Mouse (Mus musculus) ES-E14 (cell line): ENCODE measurements around the gene Ltbp2. TPM values are rescaled to one million over a fixed set of nuclear protein-coding genes. Genes with fewer than 3 reads are reported as not detected.

Source experiments
- DNase-seq: peaks from one replicate; pipeline ENCODE4 v3.0.0-alpha.2; 2013; ENCODE audit warnings: low read depth, low spot score
- H3K27ac ChIP-seq: 2 replicates; pipeline ENCODE4 v1.5.1; 2012; ENCODE audit warnings: low read depth, mild to moderate bottlenecking, low read length, moderate library complexity, mixed read lengths; ENCODE audit not compliant: poor library complexity, insufficient read depth, severe bottlenecking
- H3K36me3 ChIP-seq: 2 replicates; pipeline ENCODE4 v1.6.1; 2012; ENCODE audit warnings: mild to moderate bottlenecking, low read length, moderate library complexity, mixed read lengths; ENCODE audit not compliant: control insufficient read depth, poor library complexity, insufficient read depth, severe bottlenecking
- H3K4me1 ChIP-seq, 2 experiments: fragments of 150-350 bp in 1 of 2; sonication (generic) in 1 of 2; 2 replicates each; pipeline ENCODE4 v1.6.1; 2012; ENCODE audit warnings: low read length in 2 of 2, mild to moderate bottlenecking in 1 of 2, mixed read lengths in 1 of 2; ENCODE audit not compliant: control insufficient read depth in 2 of 2, insufficient read depth in 2 of 2, poor library complexity in 1 of 2
- H3K4me3 ChIP-seq, 2 experiments: fragments of 150-350 bp in 1 of 2; sonication (generic) in 1 of 2; 2 replicates each; pipeline ENCODE4 v1.5.1; 2012; ENCODE audit warnings: low read length in 2 of 2, low read depth in 1 of 2, mild to moderate bottlenecking in 1 of 2, mixed read lengths in 1 of 2; ENCODE audit not compliant: insufficient read depth in 1 of 2, poor library complexity in 1 of 2, severe bottlenecking in 1 of 2
- H3K9ac ChIP-seq: 2 replicates; pipeline ENCODE4 v1.6.1; 2012; ENCODE audit warnings: low read depth, mild to moderate bottlenecking, low read length, mixed read lengths; ENCODE audit not compliant: poor library complexity, insufficient read depth, severe bottlenecking
- H3K9me3 ChIP-seq: fragments of 150-350 bp; sonication (generic); 2 replicates; pipeline ENCODE4 v1.6.1; 2012; ENCODE audit warnings: low read depth, mild to moderate bottlenecking, low read length; ENCODE audit not compliant: control insufficient read depth, insufficient read depth
- CHD2 ChIP-seq: IDR thresholded peaks from 2 replicates; pipeline ENCODE4 v1.6.1; 2014; ENCODE audit warnings: mild to moderate bottlenecking, low read depth, low read length, inconsistent platforms
- HCFC1 ChIP-seq: IDR thresholded peaks from 2 replicates; pipeline ENCODE4 v1.6.1; 2012; ENCODE audit warnings: low read length, inconsistent platforms, borderline replicate concordance; ENCODE audit not compliant: insufficient read depth
- MAFK ChIP-seq: IDR thresholded peaks from 2 replicates; pipeline ENCODE4 v1.6.1; 2014; ENCODE audit warnings: mild to moderate bottlenecking, low read depth, low read length, inconsistent platforms; ENCODE audit not compliant: insufficient read depth
- ZC3H11A ChIP-seq: IDR thresholded peaks from 2 replicates; pipeline ENCODE4 v1.6.1; 2012; ENCODE audit warnings: low read depth, mild to moderate bottlenecking, inconsistent platforms, low read length, borderline replicate concordance
- ZNF384 ChIP-seq: IDR thresholded peaks from 2 replicates; pipeline ENCODE4 v1.6.1; 2012; ENCODE audit warnings: low read depth, low read length, inconsistent platforms
- in situ Hi-C, 2 experiments: fragments of 600-800 bp; cut with MboI; formaldehyde crosslinking; loops; one replicate each; pipeline ENCODE4 v1.15.1; 2025; ENCODE audit warnings: low sequenced_read_pairs in 2 of 2, inconsistent platforms in 1 of 2; ENCODE audit not compliant: unreplicated experiment in 2 of 2
- total RNA-seq: library from RNA; depleted of rRNA; stranded (reverse); fragments of 300-350 nt; gene quantifications from 2 replicates; pipeline ENCODE4 v1.2.3, GENCODE M21; 2012

Ltbp2 gene
- total RNA-seq, 1 experiment: 1.8 TPM

DNA sequence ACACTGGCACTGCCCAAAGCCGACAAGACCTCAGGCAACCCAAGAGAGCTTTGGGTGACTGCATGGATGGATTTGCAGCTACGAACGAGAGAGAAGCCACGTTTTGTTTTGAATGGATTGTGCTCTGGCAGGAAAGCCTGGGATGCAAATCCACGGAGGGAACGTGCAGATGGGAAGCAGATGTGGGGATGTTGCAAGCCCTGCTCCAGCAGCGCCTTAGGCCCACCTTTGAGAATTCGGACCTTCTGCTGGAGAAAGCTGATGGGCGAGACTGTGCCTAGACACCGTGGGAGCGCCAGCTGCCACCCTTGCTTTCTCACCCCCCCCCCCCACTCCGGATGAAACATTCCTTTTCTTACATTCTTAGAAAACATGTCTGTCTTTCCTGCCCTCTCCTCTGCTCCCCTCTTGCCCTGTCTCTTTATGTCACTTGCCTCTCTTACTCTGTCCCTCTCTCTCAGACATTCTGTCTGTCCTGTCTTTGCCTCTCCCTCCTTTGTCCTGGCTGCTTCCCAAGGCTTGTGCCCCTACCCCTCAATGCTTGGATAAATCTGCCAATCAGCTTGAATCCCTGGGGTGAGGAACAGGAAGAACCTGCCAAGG lies 30.8 kb upstream of the Ltbp2 start:
- Histone ChIP-seq H3K4me3 (no peak overlapping the region), H3K9ac (no peak overlapping the region), H3K9me3 (no peaks in the 10 kb centered on the region), H3K4me1 (peaks cover 0 to 2% of the 10 kb centered on the region in 2 experiments; a peak in 1 of 4 replicates), H3K27ac (no peak overlapping the region), H3K36me3 (no peaks in the 10 kb centered on the region)
- in situ Hi-C loops: no loop called here
- no peak for TF ChIP-seq ZC3H11A
- no peak for TF ChIP-seq CHD2
- TF ChIP-seq HCFC1: no peak
- no peak for TF ChIP-seq MAFK
- no peak for TF ChIP-seq ZNF384
- no peak for DNase-seq

DNA sequence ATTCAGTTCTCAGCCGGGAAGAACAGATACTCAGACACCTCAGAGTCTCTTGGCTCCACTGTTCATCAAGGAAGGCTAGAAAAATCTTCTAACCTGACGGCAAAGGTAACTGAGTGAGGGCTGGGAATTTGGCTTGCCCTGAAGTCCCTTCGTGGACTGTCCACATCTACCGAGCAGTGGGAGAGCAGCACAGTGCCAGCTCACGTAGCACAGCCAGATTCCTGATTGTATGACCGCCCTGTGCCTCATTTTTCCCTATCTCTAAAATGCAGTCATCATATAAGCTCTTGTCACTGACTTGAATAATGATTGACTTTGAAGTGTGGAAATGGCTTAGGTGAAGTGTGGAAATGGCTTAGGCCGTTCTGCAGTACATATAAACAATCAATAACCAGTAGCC lies 28.1 kb upstream of the Ltbp2 start:
- in situ Hi-C loops: no loop called here
- no peak overlapping the region for H3K4me3 ChIP-seq
- no peak for DNase-seq
- H3K9ac ChIP-seq: no peak overlapping the region
- no peak overlapping the region for H3K27ac ChIP-seq
- no peak for TF ChIP-seq HCFC1
- no peak for TF ChIP-seq ZC3H11A
- TF ChIP-seq ZNF384: no peak
- TF ChIP-seq CHD2: no peak
- TF ChIP-seq MAFK: no peak
- peaks cover 0 to 2% of the 10 kb centered on the region in 2 experiments; a peak in 1 of 4 replicates for H3K4me1 ChIP-seq
- H3K9me3 ChIP-seq: no peaks in the 10 kb centered on the region
- H3K36me3 ChIP-seq: no peaks in the 10 kb centered on the region

DNA sequence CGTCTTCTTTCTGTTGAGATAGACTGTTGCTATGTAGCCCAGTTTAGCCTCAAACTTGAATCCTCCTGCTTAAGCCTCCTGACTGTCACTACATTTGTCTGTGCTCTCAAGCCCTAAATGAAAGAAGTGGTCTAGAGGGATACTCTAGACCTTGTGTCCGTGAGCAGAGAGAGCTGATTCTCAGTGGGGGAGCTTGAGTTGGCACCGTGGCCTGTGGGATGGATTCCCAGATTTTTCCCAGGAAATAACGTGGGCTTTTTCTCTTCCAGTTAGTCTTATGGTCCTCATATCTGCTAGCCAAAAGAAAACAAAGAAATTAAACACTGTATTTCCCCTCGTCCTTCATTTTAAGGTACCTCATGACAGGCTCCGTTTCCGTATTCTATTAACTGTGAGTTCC lies 24.0 kb upstream of the Ltbp2 start:
- Histone ChIP-seq H3K4me1 (no peaks in the 10 kb centered on the region), H3K4me3 (no peak overlapping the region), H3K27ac (no peak overlapping the region), H3K36me3 (no peaks in the 10 kb centered on the region), H3K9ac (no peak overlapping the region), H3K9me3 (no peaks in the 10 kb centered on the region)
- in situ Hi-C loops: no loop called here
- no peak for TF ChIP-seq ZC3H11A
- no peak for TF ChIP-seq HCFC1
- DNase-seq: no peak

- in situ Hi-C loops: no loop called here
- no peak overlapping the region for H3K9ac ChIP-seq
- H3K4me3 ChIP-seq: no peak overlapping the region
- H3K9me3 ChIP-seq: no peaks in the 10 kb centered on the region
- no peaks in the 10 kb centered on the region for H3K4me1 ChIP-seq
- DNase-seq: no peak
- TF ChIP-seq HCFC1 (no peak), CHD2 (no peak), ZNF384 (no peak), MAFK (no peak), ZC3H11A (no peak)
- no peak overlapping the region for H3K27ac ChIP-seq
- no peaks in the 10 kb centered on the region for H3K36me3 ChIP-seq
Observed at GRCm38 (mm10) chr12:84897322-84897721, 21.0 kb upstream of the Ltbp2 start.

DNA sequence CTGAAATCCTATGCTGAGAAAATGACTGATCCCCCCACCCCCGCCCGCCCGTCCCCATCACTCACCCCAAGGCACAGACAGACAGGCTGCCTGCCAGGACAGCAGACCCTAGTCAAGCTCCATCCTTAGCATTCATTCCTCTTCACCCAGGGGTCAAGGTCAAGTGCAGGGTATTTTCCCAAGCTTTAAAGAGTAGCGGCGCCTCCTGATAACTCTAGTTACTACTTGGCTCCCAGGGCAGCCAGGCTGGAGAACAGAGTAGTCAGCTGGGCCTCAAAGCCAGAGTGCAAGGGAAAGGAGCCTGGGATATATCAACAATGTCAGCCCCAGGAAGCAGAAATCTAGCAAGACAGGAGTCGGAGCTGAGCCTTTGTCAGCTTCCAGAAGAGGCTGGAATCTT lies 19.9 kb upstream of the Ltbp2 start:
- Histone ChIP-seq H3K9ac (no peak overlapping the region), H3K4me3 (no peak overlapping the region), H3K36me3 (no peaks in the 10 kb centered on the region), H3K27ac (no peak overlapping the region), H3K4me1 (no peaks in the 10 kb centered on the region), H3K9me3 (no peaks in the 10 kb centered on the region)
- in situ Hi-C loops: no loop called here
- DNase-seq: no peak
- TF ChIP-seq MAFK (no peak), ZC3H11A (no peak), CHD2 (no peak), ZNF384 (no peak), HCFC1 (no peak)
